Mouse (Mus musculus) kidney, postnatal 14 days (tissue): ENCODE measurements around the gene Tenm4.

Experiments used
- DNase-seq: peaks from one replicate; pipeline ENCODE4 v3.0.0; 2022; ENCODE audit warnings: mixed read lengths

Gene Tenm4

DNA sequence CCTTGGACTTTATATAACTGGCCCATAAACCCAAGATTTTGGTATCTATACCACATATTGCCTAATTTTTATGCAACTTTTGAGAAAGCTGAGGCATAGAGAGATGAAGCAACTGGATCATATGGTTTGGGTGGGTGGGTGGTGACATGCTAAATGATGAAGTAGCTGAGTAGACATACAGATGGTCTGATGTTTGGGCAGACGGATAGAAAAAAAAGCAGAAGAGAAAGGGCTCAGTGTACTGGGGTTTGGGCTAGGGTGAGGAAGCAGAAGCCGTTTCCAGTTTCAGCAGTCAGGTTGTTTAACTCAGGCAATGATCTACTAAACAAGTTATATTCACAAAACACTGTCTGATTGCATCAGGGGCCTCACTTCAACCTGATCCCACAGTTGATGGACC lies 619.3 kb downstream of the Tenm4 start:
- no peak for DNase-seq

DNA sequence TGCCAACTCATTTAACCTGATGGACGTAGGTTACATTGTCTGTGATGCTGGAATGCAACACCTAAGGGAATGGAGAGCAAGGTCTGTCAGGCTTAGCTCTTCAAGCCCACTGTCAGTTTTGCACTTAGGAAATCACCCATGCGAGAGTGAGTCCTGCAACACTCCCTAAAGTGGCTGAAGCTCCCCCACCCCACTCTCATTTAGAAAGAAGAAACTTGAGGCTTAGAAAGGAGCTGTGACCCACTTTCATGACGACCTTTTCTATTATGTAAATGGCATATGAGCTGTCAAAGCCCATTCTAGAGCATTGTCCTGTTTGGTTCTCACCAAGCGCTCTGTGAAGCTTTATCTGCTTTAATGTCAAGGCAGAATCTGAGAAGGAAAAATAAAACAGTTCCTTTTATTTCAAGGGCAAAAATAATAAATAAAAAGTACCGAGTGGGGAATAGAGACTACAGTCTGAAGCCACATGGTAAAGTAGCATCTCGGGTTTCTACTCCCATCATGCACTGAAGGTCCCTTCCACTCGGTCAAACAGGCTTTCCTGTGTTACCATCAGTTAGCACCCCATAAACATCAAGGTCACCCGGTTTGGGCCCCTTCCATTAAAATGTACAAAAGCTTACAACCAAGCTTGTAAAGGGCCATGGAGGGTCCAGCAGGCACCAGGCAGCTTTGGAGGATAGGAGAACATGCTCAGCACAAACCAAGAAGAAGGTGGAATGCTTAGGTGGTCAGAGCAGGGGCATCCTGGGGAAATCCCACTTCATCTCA lies 621.6 kb downstream of the Tenm4 start:
- no peak for DNase-seq

DNA sequence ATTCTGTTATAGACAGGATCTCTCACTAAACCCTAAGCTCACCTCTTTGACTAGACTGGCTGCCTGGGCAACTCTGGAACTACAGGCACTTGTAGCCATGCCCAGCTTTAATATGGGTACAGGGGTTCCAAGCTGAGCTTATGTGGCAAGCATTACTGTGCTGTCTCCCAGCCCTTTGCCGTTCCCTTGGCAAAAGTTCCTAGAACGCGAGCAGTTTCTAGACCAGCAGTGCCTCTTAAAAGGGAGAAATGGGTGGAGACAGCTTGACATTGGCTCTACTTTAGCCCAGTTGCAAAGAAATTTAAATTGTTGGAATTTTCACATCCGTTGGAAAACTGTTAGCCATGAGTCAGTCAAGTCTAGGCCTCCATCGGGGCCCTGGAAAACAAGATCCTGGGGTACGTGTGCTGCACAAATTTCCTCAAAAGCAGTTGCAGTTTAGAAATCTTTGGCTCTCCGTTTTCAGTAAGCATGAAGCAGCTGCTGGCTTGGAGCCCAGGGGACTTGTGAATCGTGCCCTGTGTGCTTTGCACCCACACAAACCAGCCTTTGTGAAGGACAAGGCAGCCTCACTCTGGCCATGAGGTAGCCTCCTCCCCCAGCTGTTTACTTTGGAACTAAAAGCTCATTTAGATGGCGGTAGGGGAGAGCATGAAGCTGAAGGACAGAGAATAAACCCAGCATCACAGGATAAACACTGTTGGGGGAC lies 625.1 kb downstream of the Tenm4 start:
- peak; percentile 90 for DNase-seq

DNA sequence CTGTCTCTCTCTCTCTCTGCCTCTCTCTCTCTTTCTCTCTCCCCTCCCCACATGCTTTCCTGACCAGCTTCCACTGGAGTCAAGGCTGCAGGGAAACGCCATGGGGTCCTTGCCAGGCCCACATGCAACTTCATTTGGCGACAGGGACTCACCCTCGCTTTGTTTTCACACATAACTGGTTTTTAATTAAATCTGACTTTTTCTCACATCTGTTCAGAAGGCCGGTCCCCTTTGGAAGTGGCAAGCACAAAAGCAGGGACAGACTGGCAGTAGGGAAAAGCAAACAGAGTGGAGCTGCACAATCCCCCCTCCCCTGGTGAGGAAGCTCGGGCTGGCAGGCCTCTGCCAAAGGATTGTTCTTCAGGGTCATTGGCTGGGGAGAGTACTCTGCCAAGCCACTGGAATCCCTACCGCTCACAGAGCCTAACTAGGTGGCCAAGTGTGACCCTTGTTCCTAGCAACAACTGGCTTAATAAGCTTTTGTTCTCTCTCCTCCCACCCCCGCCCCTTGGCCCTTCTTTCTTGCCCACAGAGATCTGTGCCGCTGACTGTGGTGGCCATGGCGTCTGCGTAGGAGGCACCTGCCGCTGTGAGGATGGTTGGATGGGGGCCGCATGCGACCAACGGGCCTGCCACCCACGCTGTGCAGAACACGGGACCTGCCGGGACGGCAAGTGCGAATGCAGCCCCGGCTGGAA lies 625.9 kb downstream of the Tenm4 start:
- peak; percentile 67 for DNase-seq

DNA sequence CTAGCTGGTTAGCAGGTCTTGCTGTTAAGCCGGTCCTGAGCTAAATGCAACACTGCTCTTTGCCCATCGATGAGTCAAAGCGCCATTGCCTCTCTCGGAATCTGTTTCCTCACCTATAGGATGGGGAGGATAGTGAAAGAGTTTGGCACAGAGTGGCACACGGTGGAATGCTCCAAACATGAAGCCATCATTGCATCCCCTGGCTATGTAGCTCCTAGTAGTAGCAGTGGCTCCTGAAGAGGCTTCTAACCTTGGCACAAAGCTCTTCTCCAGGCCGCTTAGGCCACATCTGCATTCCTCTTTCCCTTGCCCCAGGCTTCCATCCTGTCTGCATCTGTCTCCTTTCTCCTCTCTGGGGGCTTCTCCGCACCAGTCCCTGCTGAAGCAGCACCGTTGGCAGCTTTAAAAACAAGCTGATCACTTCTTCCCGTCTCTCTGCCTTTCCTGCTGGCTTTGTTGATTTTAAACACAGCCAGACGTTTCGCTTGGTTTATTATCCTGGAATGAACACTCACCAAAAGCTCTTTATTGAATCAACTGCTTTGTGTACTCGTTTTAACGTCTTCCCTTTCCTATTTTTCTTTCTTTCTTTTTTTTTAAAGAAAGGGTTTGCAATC lies 626.8 kb downstream of the Tenm4 start:
- no peak for DNase-seq

DNA sequence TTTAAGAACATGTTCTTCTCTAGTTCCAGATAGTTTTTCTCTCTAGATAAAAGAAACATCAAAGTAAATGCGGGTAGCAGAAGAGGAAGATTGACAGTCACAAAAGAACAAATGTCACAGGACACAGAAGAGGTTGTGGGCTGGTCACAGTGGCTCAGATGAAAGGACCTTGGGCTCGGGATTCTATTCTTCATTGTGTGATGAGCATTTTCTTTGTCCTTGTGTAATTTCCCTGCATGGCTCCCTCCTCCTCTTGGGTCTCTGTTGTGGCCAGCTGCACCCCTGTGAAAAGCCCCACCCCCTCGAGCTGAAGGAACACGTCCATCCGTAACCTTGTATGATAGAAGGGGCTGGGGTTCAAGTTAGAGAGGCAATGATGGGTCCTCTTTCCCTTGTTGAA lies 628.8 kb downstream of the Tenm4 start:
- DNase-seq: no peak

DNA sequence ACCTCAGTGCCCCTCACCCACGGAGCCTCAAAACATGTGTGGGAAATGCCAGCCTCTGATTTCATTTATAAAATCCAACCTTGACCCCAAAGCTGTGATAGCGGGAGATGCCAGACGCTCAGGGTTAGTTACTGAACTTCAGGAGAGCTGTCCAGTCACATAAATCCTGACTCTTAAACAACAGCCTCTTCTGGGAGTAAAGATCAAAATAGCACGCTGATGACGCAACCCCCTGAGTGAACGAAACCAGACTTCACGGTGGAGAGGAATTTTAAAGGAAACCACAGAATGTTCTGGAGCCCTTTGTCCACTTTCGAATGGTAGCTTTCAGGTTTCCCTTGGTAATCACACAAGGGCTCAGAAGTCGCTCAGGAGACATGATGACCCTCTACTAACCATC lies 630.3 kb downstream of the Tenm4 start:
- peak; percentile 16 for DNase-seq

GRCm38 (mm10) chr7:96802216-96802615 lies 631.2 kb downstream of the Tenm4 start:
- no peak for DNase-seq

- DNase-seq: no peak
Observed at GRCm38 (mm10) chr7:96806561-96806960, 635.5 kb downstream of the Tenm4 start.

- peak; percentile 14 for DNase-seq
Observed at GRCm38 (mm10) chr7:96807281-96808058, 636.4 kb downstream of the Tenm4 start.

GRCm38 (mm10) chr7:96808059-96808646 lies 637.1 kb downstream of the Tenm4 start:
- DNase-seq: no peak

DNA sequence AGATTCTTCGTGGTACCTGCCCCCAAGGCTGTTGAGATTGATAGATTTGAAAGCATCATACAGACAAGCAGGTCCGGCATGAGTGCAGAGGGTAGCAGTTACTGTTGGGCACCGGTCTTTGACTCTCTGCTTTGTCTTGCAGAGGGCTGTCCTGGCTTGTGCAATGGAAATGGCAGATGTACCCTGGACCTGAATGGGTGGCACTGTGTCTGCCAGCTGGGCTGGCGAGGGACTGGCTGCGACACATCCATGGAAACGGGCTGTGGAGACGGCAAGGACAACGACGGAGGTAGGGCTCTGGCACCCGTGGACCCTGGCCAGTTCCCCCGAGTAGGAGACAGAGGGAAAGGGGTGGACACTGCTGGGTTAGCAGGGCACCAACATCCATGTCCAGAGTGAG lies 640.6 kb downstream of the Tenm4 start:
- no peak for DNase-seq

GRCm38 (mm10) chr7:96813036-96813435 lies 642.0 kb downstream of the Tenm4 start:
- peak; percentile 41 for DNase-seq

DNA sequence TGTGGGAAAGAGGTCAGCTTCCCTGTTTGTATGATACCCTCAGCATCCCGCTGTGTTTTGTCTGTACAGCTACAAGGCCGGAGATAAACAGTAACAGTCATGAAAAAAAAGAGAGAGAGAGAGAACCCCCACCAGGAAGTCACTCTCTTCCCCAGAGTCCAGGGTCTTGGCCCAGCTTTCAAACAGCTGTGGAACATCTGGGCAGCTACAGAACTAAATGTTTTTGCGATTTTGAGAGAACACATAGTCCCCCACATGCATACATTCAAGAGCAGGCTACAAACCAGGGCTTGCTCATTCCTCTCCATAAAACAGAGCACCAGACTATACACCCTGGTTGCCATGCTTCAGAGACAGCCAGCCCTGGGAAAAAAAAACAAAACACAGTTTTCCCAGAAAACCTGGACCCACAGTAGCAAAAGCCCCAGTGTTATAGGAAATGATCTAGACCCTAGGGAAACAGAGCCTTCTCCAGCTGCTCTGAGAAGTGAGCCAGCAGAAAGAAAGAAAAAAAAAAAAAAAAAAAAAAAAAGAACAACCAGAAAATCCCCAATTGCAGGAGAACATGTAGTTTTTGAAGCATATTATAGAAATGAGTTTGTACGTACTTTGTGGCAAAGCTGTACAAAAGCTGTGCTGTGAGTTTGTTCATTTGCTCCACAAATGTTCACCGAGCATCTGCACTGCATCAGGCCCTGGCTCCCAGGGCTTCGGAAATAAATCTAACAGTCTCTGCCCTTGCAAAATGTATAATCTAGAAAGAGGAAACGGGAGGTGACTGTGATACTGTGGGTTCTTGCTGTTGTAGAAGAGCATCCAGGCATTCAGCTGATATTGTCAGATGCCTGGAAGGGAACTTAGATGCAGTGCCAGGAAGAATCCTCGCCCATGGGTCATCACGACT lies 642.7 kb downstream of the Tenm4 start:
- peak; percentile 69 for DNase-seq

GRCm38 (mm10) chr7:96814581-96814980 lies 643.5 kb downstream of the Tenm4 start:
- no peak for DNase-seq

- peak; percentile 27 for DNase-seq
Observed at GRCm38 (mm10) chr7:96817030-96817674, 646.1 kb downstream of the Tenm4 start.

GRCm38 (mm10) chr7:96818236-96818916 lies 647.3 kb downstream of the Tenm4 start:
- DNase-seq: no peak

DNA sequence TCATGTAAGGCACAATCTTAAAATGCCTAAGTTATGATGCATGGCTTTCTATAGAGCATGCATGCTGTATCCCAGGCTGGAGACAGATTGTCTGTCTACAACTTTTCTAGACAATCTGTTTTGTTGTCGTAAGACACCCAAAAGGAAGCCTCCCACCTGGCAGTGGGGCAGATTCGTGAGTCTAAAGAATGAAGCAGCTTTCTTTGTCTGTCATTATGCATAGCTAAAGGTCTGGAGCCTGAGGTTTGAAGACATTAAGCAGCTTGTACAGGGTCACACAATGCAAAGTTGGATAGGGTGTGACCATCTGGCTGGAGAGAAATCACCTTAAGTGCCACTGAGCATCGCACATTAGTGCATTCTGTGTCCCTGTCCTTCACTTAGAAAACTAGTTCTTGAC lies 648.5 kb downstream of the Tenm4 start:
- DNase-seq: no peak

GRCm38 (mm10) chr7:96820343-96820742 lies 649.3 kb downstream of the Tenm4 start:
- no peak for DNase-seq

DNA sequence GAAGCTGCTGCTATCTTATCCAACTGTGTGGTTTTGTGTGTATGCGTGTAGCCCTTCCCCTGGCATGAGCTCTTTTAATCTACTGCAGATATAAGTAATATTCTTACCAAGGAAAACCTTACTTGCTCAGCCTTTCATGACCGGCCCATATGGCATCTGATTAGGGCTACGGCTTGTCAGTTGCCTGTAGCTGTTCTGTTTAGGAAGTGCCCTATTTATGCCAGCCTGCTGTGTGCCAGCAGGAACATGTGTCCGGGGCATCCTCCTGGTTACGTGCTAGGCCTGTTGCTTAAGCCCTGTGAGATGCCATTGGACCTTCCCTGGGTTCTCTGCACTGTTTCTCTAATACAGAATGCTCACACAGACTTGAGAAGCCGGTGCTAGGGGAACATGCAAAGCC lies 655.1 kb downstream of the Tenm4 start:
- no peak for DNase-seq
